Mouse (Mus musculus) midbrain, embryonic 15.5 days (tissue): ENCODE results near the gene Gab2. TPM values are rescaled to one million over a fixed set of nuclear protein-coding genes. Genes with fewer than 3 reads are reported as not detected.

Source experiments
- ATAC-seq: fragments of 200-750 bp; cut with Nextera tagmentation; replicated peaks from 2 replicates; pipeline ENCODE4 v1.8.0; 2017; ENCODE audit warnings: moderate TSS enrichment
- H3K27ac ChIP-seq: fragments of 300-500 bp; sonication (generic); 2 replicates; pipeline ENCODE4 v1.5.1; 2015; ENCODE audit warnings: mild to moderate bottlenecking, inconsistent platforms
- H3K27me3 ChIP-seq: fragments of 300-500 bp; sonication (generic); replicated peaks from 2 replicates; pipeline ENCODE4 v1.6.1; 2015; ENCODE audit warnings: inconsistent platforms
- H3K36me3 ChIP-seq: fragments of 300-500 bp; sonication (generic); replicated peaks from 2 replicates; pipeline ENCODE4 v1.6.1; 2015; ENCODE audit warnings: inconsistent platforms
- H3K4me1 ChIP-seq: fragments of 300-500 bp; sonication (generic); 2 replicates; pipeline ENCODE4 v1.6.1; 2015; ENCODE audit warnings: inconsistent platforms
- H3K4me2 ChIP-seq: fragments of 300-500 bp; sonication (generic); 2 replicates; pipeline ENCODE4 v1.6.1; 2015; ENCODE audit warnings: inconsistent platforms, mild to moderate bottlenecking, moderate library complexity
- H3K4me3 ChIP-seq: fragments of 300-500 bp; sonication (generic); 2 replicates; pipeline ENCODE4 v1.5.1; 2015; ENCODE audit warnings: mild to moderate bottlenecking, inconsistent platforms
- H3K9ac ChIP-seq: fragments of 300-500 bp; sonication (generic); 2 replicates; pipeline ENCODE4 v1.6.1; 2015; ENCODE audit warnings: mild to moderate bottlenecking, inconsistent platforms
- H3K9me3 ChIP-seq: fragments of 300-500 bp; sonication (generic); 2 replicates; pipeline ENCODE4 v1.6.1; 2016; ENCODE audit warnings: inconsistent platforms
- WGBS: fragments of 180-500 bp; shearing (Covaris S2); methylation state at CpG from one replicate; pipeline ENCODE4 v1.1.7; 2015; ENCODE audit warnings: mixed read lengths; 5-methylcytosine and 5-hydroxymethylcytosine counted together
- polyA plus RNA-seq: library from polyadenylated mRNA; unstranded; fragments of >200 nt; fragmentation: Nextera tagmentation; extraction: Ambion mirVana; gene quantifications from 2 replicates; pipeline ENCODE4 v1.2.1, GENCODE M21; 2015

Gab2 gene
- polyA plus RNA-seq, 1 experiment from 2014 or later = 23.3 TPM

GRCm38 (mm10) chr7:97298279-97298678 is 216.9 kb downstream of the Gab2 start:
- Histone ChIP-seq H3K4me3 (no peak overlapping the region), H3K36me3 (no peaks in the 10 kb centered on the region; the same call in 1 of the 2 replicates), H3K27ac (no peak overlapping the region), H3K9me3 (no peaks in the 10 kb centered on the region), H3K4me1 (no peaks in the 10 kb centered on the region), H3K4me2 (no peak overlapping the region), H3K27me3 (no peaks in the 10 kb centered on the region), H3K9ac (no peak overlapping the region)
- ATAC-seq = no peak
- 89% methylated on average over 2 of the region's 2 CpGs for WGBS

GRCm38 (mm10) chr7:97298943-97299342 is 217.6 kb downstream of the Gab2 start:
- no peak for ATAC-seq
- 82% methylated on average over 6 of the region's 6 CpGs for WGBS
- Histone ChIP-seq H3K27me3 (no peaks in the 10 kb centered on the region), H3K4me2 (no peak overlapping the region), H3K36me3 (peaks cover 6% of the 10 kb centered on the region; the same call in 1 of the 2 replicates), H3K4me3 (no peak overlapping the region), H3K9ac (no peak overlapping the region), H3K9me3 (no peaks in the 10 kb centered on the region), H3K4me1 (no peaks in the 10 kb centered on the region), H3K27ac (no peak overlapping the region)

- Histone ChIP-seq H3K36me3 (peaks cover 11% of the 10 kb centered on the region; the same call in 1 of the 2 replicates), H3K27me3 (no peaks in the 10 kb centered on the region), H3K4me2 (no peak overlapping the region), H3K9ac (no peak overlapping the region), H3K9me3 (no peaks in the 10 kb centered on the region), H3K4me3 (no peak overlapping the region), H3K4me1 (no peaks in the 10 kb centered on the region), H3K27ac (no peak overlapping the region)
- WGBS = 93% methylated on average over 2 of the region's 2 CpGs
- ATAC-seq = no peak
Measured at GRCm38 (mm10) chr7:97300914-97301313, 219.5 kb downstream of the Gab2 start.

GRCm38 (mm10) chr7:97301321-97301720 is 219.9 kb downstream of the Gab2 start:
- no peak overlapping the region for H3K27ac ChIP-seq
- no peak overlapping the region for H3K9ac ChIP-seq
- no peaks in the 10 kb centered on the region for H3K4me1 ChIP-seq
- H3K9me3 ChIP-seq = no peaks in the 10 kb centered on the region
- no peak for ATAC-seq
- H3K4me3 ChIP-seq = no peak overlapping the region
- H3K36me3 ChIP-seq = peaks cover 11% of the 10 kb centered on the region; the same call in 1 of the 2 replicates
- H3K27me3 ChIP-seq = no peaks in the 10 kb centered on the region
- WGBS = 88% methylated on average over 8 of the region's 8 CpGs
- H3K4me2 ChIP-seq = no peak overlapping the region

GRCm38 (mm10) chr7:97302261-97302660 is 220.9 kb downstream of the Gab2 start:
- Histone ChIP-seq H3K4me3 (no peak overlapping the region), H3K9ac (no peak overlapping the region), H3K4me1 (no peaks in the 10 kb centered on the region), H3K4me2 (no peak overlapping the region), H3K27me3 (no peaks in the 10 kb centered on the region), H3K36me3 (peaks cover 11% of the 10 kb centered on the region; the same call in 1 of the 2 replicates), H3K27ac (no peak overlapping the region), H3K9me3 (no peaks in the 10 kb centered on the region)
- 91% methylated on average over 4 of the region's 4 CpGs for WGBS
- no peak for ATAC-seq

- Histone ChIP-seq H3K4me3 (no peak overlapping the region), H3K27me3 (no peaks in the 10 kb centered on the region), H3K4me1 (no peaks in the 10 kb centered on the region), H3K27ac (no peak overlapping the region), H3K4me2 (no peak overlapping the region), H3K9ac (no peak overlapping the region), H3K9me3 (no peaks in the 10 kb centered on the region), H3K36me3 (peaks cover 14% of the 10 kb centered on the region; the same call in 1 of the 2 replicates)
- ATAC-seq = no peak
- 89% methylated on average over 4 of the region's 4 CpGs for WGBS
Measured at GRCm38 (mm10) chr7:97302876-97303275, 221.5 kb downstream of the Gab2 start.

GRCm38 (mm10) chr7:97303614-97304013 is 222.2 kb downstream of the Gab2 start:
- no peak for ATAC-seq
- no peaks in the 10 kb centered on the region for H3K9me3 ChIP-seq
- no peak overlapping the region for H3K9ac ChIP-seq

GRCm38 (mm10) chr7:97304471-97304870 is 223.1 kb downstream of the Gab2 start:
- no peak for ATAC-seq
- Histone ChIP-seq H3K36me3 (peaks cover 28% of the 10 kb centered on the region), H3K27ac (no peak overlapping the region), H3K27me3 (no peaks in the 10 kb centered on the region), H3K9me3 (no peaks in the 10 kb centered on the region), H3K4me2 (no peak overlapping the region), H3K4me1 (no peaks in the 10 kb centered on the region), H3K4me3 (no peak overlapping the region), H3K9ac (no peak overlapping the region)

More at GRCm38 (mm10) chr7:97303614-97304013, 222.2 kb downstream of the Gab2 start:
- Histone ChIP-seq H3K27ac (no peak overlapping the region), H3K27me3 (no peaks in the 10 kb centered on the region), H3K4me1 (no peaks in the 10 kb centered on the region), H3K36me3 (peaks cover 20% of the 10 kb centered on the region), H3K4me2 (no peak overlapping the region), H3K4me3 (no peak overlapping the region)
- 77% methylated on average over 2 of the region's 2 CpGs for WGBS

- H3K9ac ChIP-seq = no peak overlapping the region
- H3K9me3 ChIP-seq = no peaks in the 10 kb centered on the region
- WGBS = 95% methylated on average over 4 of the region's 4 CpGs
- peaks cover 28% of the 10 kb centered on the region for H3K36me3 ChIP-seq
- no peaks in the 10 kb centered on the region for H3K27me3 ChIP-seq
- no peak overlapping the region for H3K27ac ChIP-seq
- H3K4me1 ChIP-seq = no peaks in the 10 kb centered on the region
- H3K4me3 ChIP-seq = no peak overlapping the region
- H3K4me2 ChIP-seq = no peak overlapping the region
- ATAC-seq = no peak
Measured at GRCm38 (mm10) chr7:97305206-97305605, 223.8 kb downstream of the Gab2 start.

- H3K36me3 ChIP-seq = peaks cover 36% of the 10 kb centered on the region
- no peak overlapping the region for H3K4me3 ChIP-seq
- H3K27me3 ChIP-seq = no peaks in the 10 kb centered on the region
- no peak overlapping the region for H3K27ac ChIP-seq
- WGBS = 95% methylated on average over 2 of the region's 2 CpGs
- no peaks in the 10 kb centered on the region for H3K9me3 ChIP-seq
- no peak overlapping the region for H3K9ac ChIP-seq
- no peak overlapping the region for H3K4me2 ChIP-seq
- no peak for ATAC-seq
- no peaks in the 10 kb centered on the region for H3K4me1 ChIP-seq
Measured at GRCm38 (mm10) chr7:97306813-97307212, 225.4 kb downstream of the Gab2 start.

GRCm38 (mm10) chr7:97307546-97307945 is 226.2 kb downstream of the Gab2 start:
- H3K4me2 ChIP-seq = no peak overlapping the region
- no peaks in the 10 kb centered on the region for H3K9me3 ChIP-seq
- H3K27me3 ChIP-seq = no peaks in the 10 kb centered on the region
- H3K27ac ChIP-seq = no peak overlapping the region
- 76% methylated on average over 1 of the region's 1 CpGs for WGBS
- peaks cover 39% of the 10 kb centered on the region for H3K36me3 ChIP-seq
- H3K9ac ChIP-seq = no peak overlapping the region
- no peak for ATAC-seq
- no peaks in the 10 kb centered on the region for H3K4me1 ChIP-seq
- H3K4me3 ChIP-seq = no peak overlapping the region

GRCm38 (mm10) chr7:97309461-97310340 is 228.3 kb downstream of the Gab2 start:
- no peaks in the 10 kb centered on the region for H3K4me1 ChIP-seq
- WGBS = 85% methylated on average over 4 of the region's 4 CpGs
- no peak for ATAC-seq
- H3K4me2 ChIP-seq = no peak overlapping the region
- H3K9ac ChIP-seq = no peak overlapping the region
- H3K36me3 ChIP-seq = peaks cover 32% of the 10 kb centered on the region
- H3K9me3 ChIP-seq = no peaks in the 10 kb centered on the region
- H3K4me3 ChIP-seq = no peak overlapping the region
- H3K27ac ChIP-seq = no peak overlapping the region
- no peaks in the 10 kb centered on the region for H3K27me3 ChIP-seq

GRCm38 (mm10) chr7:97310341-97310635 is 228.9 kb downstream of the Gab2 start:
- Histone ChIP-seq H3K36me3 (peaks cover 32% of the 10 kb centered on the region), H3K9ac (no peak overlapping the region), H3K4me2 (no peak overlapping the region), H3K27me3 (no peaks in the 10 kb centered on the region), H3K4me1 (no peaks in the 10 kb centered on the region), H3K27ac (no peak overlapping the region), H3K4me3 (no peak overlapping the region), H3K9me3 (no peaks in the 10 kb centered on the region)
- no peak for ATAC-seq
- WGBS = 93% methylated on average over 3 of the region's 3 CpGs
